Comparison of ENCODE assay signal across 11 mouse cellular contexts in the genomic region with DNA sequence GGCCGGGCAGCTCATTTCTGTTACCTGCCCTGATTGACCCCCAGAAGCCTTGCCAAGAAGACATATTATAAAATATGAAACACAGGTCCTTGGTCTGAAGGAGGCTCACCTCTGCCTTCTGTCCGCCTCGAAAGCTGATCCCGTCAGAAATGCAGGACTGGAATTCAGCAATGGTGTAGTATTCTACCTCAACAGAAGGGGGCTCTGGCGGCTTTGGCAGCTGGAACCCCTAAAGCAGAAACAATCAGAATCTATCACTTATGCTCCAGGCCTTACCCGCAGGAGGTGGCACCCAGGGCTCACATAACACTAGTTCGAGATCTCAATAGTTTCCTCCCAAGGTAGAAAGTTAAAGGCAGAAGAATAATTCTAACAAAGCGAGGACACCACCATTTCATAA.
A peak's percentile ranks its signal among the peaks of the same experiment; 100 is the strongest.
DNase-seq lines count a peak whose midpoint lies in the region; ATAC-seq lines count a peak whose summit lies in the region.
"Had no signal": no experiment of that assay in that cellular context is flagged by ENCODE, and none has a peak within 500 bp of the region (broad histone marks: within the 10 kb centered on the region; RNA-seq: fewer than 3 reads in every experiment).

No protein-coding gene starts in this region.

- peak; percentile 50 for DNase-seq in hindbrain, embryonic 11.5 days (ENCODE audit: low spot score)
- peak; percentile 17 for DNase-seq in thymus, postnatal 14 days
- no peak for DNase-seq in thymus, postnatal 25 days
- DNase-seq in urinary bladder, adult 2 months (ENCODE audit: low spot score): no peak
- no peak for DNase-seq in heart, adult 9 months (ENCODE audit: low spot score in 2 of 2)
- DNase-seq: layer of hippocampus, adult 9-11 months; spleen, adult 18-20 months had no signal

- 53% methylated on average over 8 of the region's 8 CpGs for WGBS in hindbrain, embryonic 11.5 days
- 48% methylated on average over 8 of the region's 8 CpGs for WGBS in hindbrain, embryonic 13.5 days
- WGBS in embryonic facial prominence, embryonic 12.5 days: 42% methylated on average over 8 of the region's 8 CpGs

- no peak overlapping the region for H3K9ac ChIP-seq in hindbrain, embryonic 11.5 days (ENCODE audit: low read depth, low read length)
- H3K9ac ChIP-seq in hindbrain, embryonic 13.5 days: no peak overlapping the region
- no peak overlapping the region for H3K9ac ChIP-seq in embryonic facial prominence, embryonic 12.5 days
- H3K9ac ChIP-seq: midbrain, embryonic 12.5 days had no signal

- H3K4me1 ChIP-seq in hindbrain, embryonic 11.5 days (replicated peaks; ENCODE audit: control insufficient read depth, insufficient read depth, low read length): no peaks in the 10 kb centered on the region
- peaks cover under 1% of the 10 kb centered on the region; the same call in 1 of the 2 replicates for H3K4me1 ChIP-seq in hindbrain, embryonic 13.5 days (replicated peaks)
- H3K4me1 ChIP-seq in embryonic facial prominence, embryonic 12.5 days: no peaks in the 10 kb centered on the region
- H3K4me1 ChIP-seq: midbrain, embryonic 12.5 days had no signal

- H3K36me3 ChIP-seq in hindbrain, embryonic 11.5 days (ENCODE audit: control insufficient read depth, insufficient read depth, low read length): peaks cover 7% of the 10 kb centered on the region; the same call in 1 of the 2 replicates
- peaks cover 55% of the 10 kb centered on the region for H3K36me3 ChIP-seq in hindbrain, embryonic 13.5 days
- peaks cover 90% of the 10 kb centered on the region for H3K36me3 ChIP-seq in embryonic facial prominence, embryonic 12.5 days

- no peak overlapping the region for H3K4me2 ChIP-seq in hindbrain, embryonic 11.5 days (replicated peaks; ENCODE audit: low read depth, low read length)
- no peak overlapping the region for H3K4me2 ChIP-seq in hindbrain, embryonic 13.5 days
- no peak overlapping the region for H3K4me2 ChIP-seq in embryonic facial prominence, embryonic 12.5 days (replicated peaks)
- H3K4me2 ChIP-seq: midbrain, embryonic 12.5 days had no signal

- no peak for ATAC-seq in hindbrain, embryonic 11.5 days (ENCODE audit: low FRiP score)
- ATAC-seq in hindbrain, embryonic 13.5 days (ENCODE audit: low FRiP score): no peak
- no peak for ATAC-seq in embryonic facial prominence, embryonic 12.5 days (ENCODE audit: insufficient number of reproducible peaks, insufficient read depth, low FRiP score, low TSS enrichment)
- no peak for ATAC-seq in megakaryocyte progenitor cell, adult 5-6 weeks (replicated peaks; ENCODE audit: poor library complexity)

- no peaks in the 10 kb centered on the region for H3K27me3 ChIP-seq in hindbrain, embryonic 11.5 days (ENCODE audit: control insufficient read depth, insufficient read depth, low read length)
- no peaks in the 10 kb centered on the region for H3K27me3 ChIP-seq in hindbrain, embryonic 13.5 days
- no peaks in the 10 kb centered on the region for H3K27me3 ChIP-seq in embryonic facial prominence, embryonic 12.5 days
- H3K27me3 ChIP-seq: midbrain, embryonic 12.5 days had no signal

- H3K9me3 ChIP-seq in hindbrain, embryonic 11.5 days (ENCODE audit: control insufficient read depth, low read length): no peaks in the 10 kb centered on the region
- H3K9me3 ChIP-seq in hindbrain, embryonic 13.5 days: no peaks in the 10 kb centered on the region
- H3K9me3 ChIP-seq in embryonic facial prominence, embryonic 12.5 days: no peaks in the 10 kb centered on the region
- H3K9me3 ChIP-seq: midbrain, embryonic 12.5 days had no signal

- no peak overlapping the region for H3K4me3 ChIP-seq in hindbrain, embryonic 11.5 days (ENCODE audit: low read depth, low read length)
- H3K4me3 ChIP-seq in hindbrain, embryonic 13.5 days: no peak overlapping the region
- H3K4me3 ChIP-seq in embryonic facial prominence, embryonic 12.5 days: no peak overlapping the region
- H3K4me3 ChIP-seq: midbrain, embryonic 12.5 days had no signal

- H3K27ac ChIP-seq in hindbrain, embryonic 11.5 days (ENCODE audit: low read depth, low read length): no peak overlapping the region
- H3K27ac ChIP-seq in hindbrain, embryonic 13.5 days: no peak overlapping the region
- 0 out of 2 replicates have a peak overlapping the region, but pooled peaks have one; percentile 23 for H3K27ac ChIP-seq in embryonic facial prominence, embryonic 12.5 days
- H3K27ac ChIP-seq: midbrain, embryonic 12.5 days had no signal

Comparison
In these comparisons a context has a peak if more than half of its experiments do, and no peak if none do; other contexts are left out.
1. DNase-seq: peak in hindbrain, embryonic 11.5 days (single experiment) and thymus, postnatal 14 days (single experiment); none in thymus, postnatal 25 days (single experiment), urinary bladder, adult 2 months (single experiment) and heart, adult 9 months (0 of 2).